Mouse (Mus musculus): ENCODE data around the gene Scn5a. TPM values are rescaled to one million over a fixed set of nuclear protein-coding genes. Genes with fewer than 3 reads are reported as not detected.

Gene Scn5a
- total RNA-seq, 1 experiment from 2014 or later: not detected

Other genes starting within 250 kb of the Scn5a start
- gene Acaa1a, start 239.3 kb downstream of the Scn5a start, total RNA-seq (2017): 31.0 to 54.9 TPM (median 52.6 TPM) in 3 replicates
- gene Myd88, start 237.6 kb downstream of the Scn5a start, total RNA-seq (2017): 71.0 to 79.2 TPM (median 75.9 TPM) in 3 replicates
- 0.39 TPM in 1 of 3 replicates, not detected in the others for gene Xylb, start 221.6 kb downstream of the Scn5a start, total RNA-seq (2017)
- gene Slc22a14, start 213.5 kb downstream of the Scn5a start, total RNA-seq (2017): 0.21 to 0.48 TPM in 2 of 3 replicates, not detected in the other
- gene Acvr2b, start 176.9 kb downstream of the Scn5a start, total RNA-seq (2017): 0.49 to 1.9 TPM in 2 of 3 replicates, not detected in the other
- 0.48 to 4.9 TPM (median 4.6 TPM) in 3 replicates for gene Exog, start 134.1 kb downstream of the Scn5a start, total RNA-seq (2017)
- not detected in 3 replicates for gene Scn10a, start 140.3 kb upstream of the Scn5a start, total RNA-seq (2017)
- gene Scn11a, start 246.4 kb upstream of the Scn5a start, total RNA-seq (2017): not detected in 3 replicates

Measured in monocyte, adult 5-6 weeks (primary cell).